Mouse (Mus musculus) intestine, embryonic 14.5 days (tissue): ENCODE data around the gene Rps5. TPM values are rescaled to one million over a fixed set of nuclear protein-coding genes. Genes with fewer than 3 reads are reported as not detected.
"Not testable (repeated sequence)": the region's sequence is repeated elsewhere in the genome, so short reads cannot be mapped to it uniquely, and the experiment has no call there.

Source experiments
- ATAC-seq: fragments of 200-750 bp; cut with Nextera tagmentation; replicated peaks from 2 replicates; pipeline ENCODE4 v1.8.0; 2017; ENCODE audit warnings: low read depth, moderate number of reproducible peaks, moderate TSS enrichment, moderate library complexity; ENCODE audit not compliant: low FRiP score, low TSS enrichment
- DNase-seq: peaks from one replicate; pipeline ENCODE4 v3.0.0-alpha.2; 2018; ENCODE audit warnings: low spot score
- H3K27ac ChIP-seq: fragments of 300-500 bp; sonication (generic); 2 replicates; pipeline ENCODE4 v1.5.1; 2014; ENCODE audit warnings: low read depth, mild to moderate bottlenecking, control low read depth
- H3K27me3 ChIP-seq: fragments of 300-500 bp; sonication (generic); replicated peaks from 2 replicates; pipeline ENCODE4 v1.6.1; 2014; ENCODE audit warnings: low read length, control low read depth; ENCODE audit not compliant: control insufficient read depth, insufficient read depth
- H3K36me3 ChIP-seq: fragments of 300-500 bp; sonication (generic); 2 replicates; pipeline ENCODE4 v1.6.1; 2014; ENCODE audit warnings: low read length, control low read depth; ENCODE audit not compliant: control insufficient read depth, insufficient read depth
- H3K4me1 ChIP-seq: fragments of 300-500 bp; sonication (generic); replicated peaks from 2 replicates; pipeline ENCODE4 v1.6.1; 2014; ENCODE audit warnings: low read length, control low read depth, mixed read lengths; ENCODE audit not compliant: control insufficient read depth, insufficient read depth
- H3K4me2 ChIP-seq: fragments of 300-500 bp; sonication (generic); 2 replicates; pipeline ENCODE4 v1.6.1; 2014; ENCODE audit warnings: low read length
- H3K4me3 ChIP-seq: fragments of 300-500 bp; sonication (generic); 2 replicates; pipeline ENCODE4 v1.5.1; 2014; ENCODE audit warnings: low read depth, low read length, control low read depth, mixed read lengths
- H3K9ac ChIP-seq: fragments of 300-500 bp; sonication (generic); 2 replicates; pipeline ENCODE4 v1.6.1; 2014; ENCODE audit warnings: mild to moderate bottlenecking, low read length
- H3K9me3 ChIP-seq: fragments of 300-500 bp; sonication (generic); 2 replicates; pipeline ENCODE4 v1.6.1; 2016; ENCODE audit warnings: low read length, control low read depth; ENCODE audit not compliant: control insufficient read depth
- WGBS: fragments of 180-500 bp; shearing (Covaris S2); extraction: QIAGEN DNeasy Blood & Tissue Kit; methylation state at CpG from one replicate; pipeline ENCODE4 v1.1.7; 2014; 5-methylcytosine and 5-hydroxymethylcytosine counted together
- polyA plus RNA-seq: library from polyadenylated mRNA; unstranded; fragments of >200 nt; fragmentation: Nextera tagmentation; extraction: Ambion mirVana; gene quantifications from 2 replicates; pipeline ENCODE4 v1.2.1, GENCODE M21; 2014

Gene Rps5
- polyA plus RNA-seq, 1 experiment from 2014 or later, result 1,578 TPM

- H3K4me3 ChIP-seq, H3K9ac ChIP-seq, ATAC-seq, H3K36me3 ChIP-seq, H3K27ac ChIP-seq, H3K4me2 ChIP-seq, H3K27me3 ChIP-seq, H3K9me3 ChIP-seq, DNase-seq, H3K4me1 ChIP-seq: not testable (repeated sequence)
- 90% methylated on average over 3 of the region's 4 CpGs for WGBS
Measured at GRCm38 (mm10) chr7:12937254-12937803, 15.2 kb downstream of the Rps5 start.

- ATAC-seq (no peak), DNase-seq (no peak)
- WGBS, result 83% methylated on average over 4 of the region's 4 CpGs
- H3K4me1 ChIP-seq, result no peaks in the 10 kb centered on the region
- H3K27ac ChIP-seq, result no peak overlapping the region
- H3K4me3 ChIP-seq, result no peak overlapping the region
- no peaks in the 10 kb centered on the region for H3K36me3 ChIP-seq
- no peak overlapping the region for H3K9ac ChIP-seq
- no peaks in the 10 kb centered on the region for H3K9me3 ChIP-seq
- H3K4me2 ChIP-seq, result no peak overlapping the region
- no peaks in the 10 kb centered on the region for H3K27me3 ChIP-seq
Measured at GRCm38 (mm10) chr7:12940599-12940998, 18.5 kb downstream of the Rps5 start.

GRCm38 (mm10) chr7:12943488-12943887 is 21.4 kb downstream of the Rps5 start:
- H3K4me3 ChIP-seq, result no peak overlapping the region
- H3K4me1 ChIP-seq, result no peaks in the 10 kb centered on the region
- no peak overlapping the region for H3K9ac ChIP-seq
- H3K36me3 ChIP-seq, result no peaks in the 10 kb centered on the region
- H3K9me3 ChIP-seq, result no peaks in the 10 kb centered on the region
- ATAC-seq (no peak), DNase-seq (no peak)
- no peaks in the 10 kb centered on the region for H3K27me3 ChIP-seq
- H3K4me2 ChIP-seq, result no peak overlapping the region
- no peak overlapping the region for H3K27ac ChIP-seq

- Histone ChIP-seq H3K4me1 (0 out of 2 replicates have a peak, but pooled peaks cover 6% of the 10 kb centered on the region), H3K27me3 (no peaks in the 10 kb centered on the region), H3K4me3 (peak overlapping the region; percentile 50), H3K9ac (peak overlapping the region; percentile 69), H3K36me3 (no peaks in the 10 kb centered on the region), H3K27ac (peak overlapping the region; percentile 84), H3K9me3 (no peaks in the 10 kb centered on the region), H3K4me2 (peak overlapping the region; percentile 94)
- ATAC-seq (peak; percentile 97), DNase-seq (peak; percentile 91)
- WGBS, result 10% methylated on average over 35 of the region's 35 CpGs
Measured at GRCm38 (mm10) chr7:12949032-12949871, 27.2 kb downstream of the Rps5 start.

- Histone ChIP-seq H3K4me1 (0 out of 2 replicates have a peak, but pooled peaks cover 6% of the 10 kb centered on the region), H3K4me2 (peak overlapping the region; percentile 94), H3K9me3 (no peaks in the 10 kb centered on the region), H3K4me3 (peak overlapping the region; percentile 50), H3K36me3 (no peaks in the 10 kb centered on the region), H3K27ac (peak overlapping the region; percentile 82), H3K27me3 (no peaks in the 10 kb centered on the region), H3K9ac (peak overlapping the region; percentile 69)
- WGBS, result 2% methylated on average over 16 of the region's 16 CpGs
- DNase-seq, result no peak
- no peak; the same call in 1 of the 2 replicates for ATAC-seq
Measured at GRCm38 (mm10) chr7:12949872-12950229, 27.8 kb downstream of the Rps5 start.

- no peak for ATAC-seq
- no peak overlapping the region for H3K4me2 ChIP-seq
- H3K27me3 ChIP-seq, result no peaks in the 10 kb centered on the region
- no peaks in the 10 kb centered on the region for H3K36me3 ChIP-seq
- no peaks in the 10 kb centered on the region for H3K9me3 ChIP-seq
- 51% methylated on average over 3 of the region's 3 CpGs for WGBS
- DNase-seq, result no peak
- H3K9ac ChIP-seq, result no peak overlapping the region
- H3K27ac ChIP-seq, result no peak overlapping the region
- 0 out of 2 replicates have a peak, but pooled peaks cover 4% of the 10 kb centered on the region for H3K4me1 ChIP-seq
- no peak overlapping the region for H3K4me3 ChIP-seq
Measured at GRCm38 (mm10) chr7:12954896-12955295, 32.8 kb downstream of the Rps5 start.

- WGBS, result 70% methylated on average over 5 of the region's 5 CpGs
- no peaks in the 10 kb centered on the region for H3K9me3 ChIP-seq
- DNase-seq (no peak), ATAC-seq (no peak)
- H3K9ac ChIP-seq, result no peak overlapping the region
- H3K27me3 ChIP-seq, result no peaks in the 10 kb centered on the region
- no peak overlapping the region for H3K4me2 ChIP-seq
- H3K4me3 ChIP-seq, result no peak overlapping the region
- H3K4me1 ChIP-seq, result no peaks in the 10 kb centered on the region
- H3K36me3 ChIP-seq, result no peaks in the 10 kb centered on the region
- no peak overlapping the region for H3K27ac ChIP-seq
Measured at GRCm38 (mm10) chr7:12957511-12957910, 35.4 kb downstream of the Rps5 start.

GRCm38 (mm10) chr7:12958948-12959347 is 36.9 kb downstream of the Rps5 start:
- no peak overlapping the region for H3K4me3 ChIP-seq
- ATAC-seq (no peak), DNase-seq (no peak)
- H3K36me3 ChIP-seq, result no peaks in the 10 kb centered on the region
- WGBS, result 73% methylated on average over 4 of the region's 4 CpGs
- H3K4me1 ChIP-seq, result no peaks in the 10 kb centered on the region
- no peaks in the 10 kb centered on the region for H3K9me3 ChIP-seq
- no peaks in the 10 kb centered on the region for H3K27me3 ChIP-seq
- H3K9ac ChIP-seq, result no peak overlapping the region
- no peak overlapping the region for H3K4me2 ChIP-seq
- no peak overlapping the region for H3K27ac ChIP-seq

- 39% methylated on average over 4 of the region's 4 CpGs for WGBS
- no peaks in the 10 kb centered on the region for H3K36me3 ChIP-seq
- H3K27ac ChIP-seq, result no peak overlapping the region
- H3K9ac ChIP-seq, result no peak overlapping the region
- ATAC-seq (no peak), DNase-seq (no peak)
- no peak overlapping the region for H3K4me2 ChIP-seq
- H3K4me1 ChIP-seq, result no peaks in the 10 kb centered on the region
- no peaks in the 10 kb centered on the region for H3K9me3 ChIP-seq
- no peaks in the 10 kb centered on the region for H3K27me3 ChIP-seq
- no peak overlapping the region for H3K4me3 ChIP-seq
Measured at GRCm38 (mm10) chr7:12959718-12960117, 37.6 kb downstream of the Rps5 start.
